ENCODE assay signal across 10 mouse cellular contexts in genomic region chr1:118983389-118983788, GRCm38 (mm10).
DNase-seq lines count a peak whose midpoint lies in the region; ATAC-seq lines count a peak whose summit lies in the region.
"Had no signal": no experiment of that assay in that cellular context is flagged by ENCODE, and none has a peak within 500 bp of the region (broad histone marks: within the 10 kb centered on the region; RNA-seq: fewer than 3 reads in every experiment).

No protein-coding gene starts in this region.

- 0 out of 2 replicates have a peak overlapping the region, but pooled peaks have one; percentile 49 for H3K4me2 ChIP-seq in kidney, embryonic 15.5 days
- no peak overlapping the region for H3K4me2 ChIP-seq in forebrain, embryonic 16.5 days (ENCODE audit: low read length)
- no peak overlapping the region for H3K4me2 ChIP-seq in midbrain, embryonic 15.5 days

- H3K9ac ChIP-seq in kidney, embryonic 15.5 days: no peak overlapping the region
- H3K9ac ChIP-seq in forebrain, embryonic 16.5 days (replicated peaks; ENCODE audit: low read depth, low read length): no peak overlapping the region
- H3K9ac ChIP-seq in midbrain, embryonic 15.5 days: no peak overlapping the region

- ATAC-seq in kidney, embryonic 15.5 days (replicated peaks; ENCODE audit: low FRiP score): no peak
- ATAC-seq in forebrain, embryonic 16.5 days: no peak
- ATAC-seq in midbrain, embryonic 15.5 days (replicated peaks): no peak
- ATAC-seq in erythroblast, adult 5-6 weeks (replicated peaks; ENCODE audit: low FRiP score, poor library complexity, severe bottlenecking): no peak

- no peak overlapping the region for H3K4me3 ChIP-seq in kidney, embryonic 15.5 days (replicated peaks)
- no peak overlapping the region for H3K4me3 ChIP-seq in forebrain, embryonic 16.5 days (replicated peaks; ENCODE audit: low read length)
- no peak overlapping the region for H3K4me3 ChIP-seq in midbrain, embryonic 15.5 days

- H3K9me3 ChIP-seq in kidney, embryonic 15.5 days (replicated peaks): no peaks in the 10 kb centered on the region
- no peaks in the 10 kb centered on the region for H3K9me3 ChIP-seq in forebrain, embryonic 16.5 days (ENCODE audit: control insufficient read depth, low read length)
- H3K9me3 ChIP-seq in midbrain, embryonic 15.5 days: no peaks in the 10 kb centered on the region

- peaks cover 53% of the 10 kb centered on the region for H3K4me1 ChIP-seq in kidney, embryonic 15.5 days
- peaks cover 34% of the 10 kb centered on the region for H3K4me1 ChIP-seq in forebrain, embryonic 16.5 days (replicated peaks; ENCODE audit: control insufficient read depth, insufficient read depth, low read length)
- peaks cover 30% of the 10 kb centered on the region for H3K4me1 ChIP-seq in midbrain, embryonic 15.5 days

- H3K36me3 ChIP-seq in kidney, embryonic 15.5 days: no peaks in the 10 kb centered on the region
- no peaks in the 10 kb centered on the region for H3K36me3 ChIP-seq in forebrain, embryonic 16.5 days (ENCODE audit: control insufficient read depth, insufficient read depth)
- H3K36me3 ChIP-seq in midbrain, embryonic 15.5 days (replicated peaks): no peaks in the 10 kb centered on the region
- H3K36me3 ChIP-seq: G1E had no signal

- DNase-seq in kidney, adult 11 months: no peak
- DNase-seq in embryo, embryonic 10.5 days (ENCODE audit: low spot score): peak; percentile 64
- DNase-seq in left cerebral cortex, postnatal 25 days (ENCODE audit: low spot score in 2 of 2): no peak
- DNase-seq in MN1 (ENCODE audit: low spot score): no peak
- DNase-seq: layer of hippocampus, adult 9-11 months had no signal

- WGBS in kidney, embryonic 15.5 days: 26% methylated on average over 2 of the region's 2 CpGs
- 44% methylated on average over 2 of the region's 2 CpGs for WGBS in forebrain, embryonic 16.5 days
- 39% methylated on average over 2 of the region's 2 CpGs for WGBS in midbrain, embryonic 15.5 days

- peaks cover 28% of the 10 kb centered on the region for H3K27me3 ChIP-seq in kidney, embryonic 15.5 days
- H3K27me3 ChIP-seq in forebrain, embryonic 16.5 days (replicated peaks; ENCODE audit: control insufficient read depth, insufficient read depth, low read length): no peaks in the 10 kb centered on the region
- no peaks in the 10 kb centered on the region for H3K27me3 ChIP-seq in midbrain, embryonic 15.5 days (replicated peaks)

- intact Hi-C loops in left cerebral cortex, postnatal 25 days (cut with DNase I): no loop called here

- H3K27ac ChIP-seq in kidney, embryonic 15.5 days: peak overlapping the region; percentile 93
- peak overlapping the region; percentile 77 for H3K27ac ChIP-seq in forebrain, embryonic 16.5 days (ENCODE audit: low read length)
- peak overlapping the region; percentile 62; the same call in 1 of the 2 replicates for H3K27ac ChIP-seq in midbrain, embryonic 15.5 days
